Mouse (Mus musculus) midbrain, embryonic 11.5 days (tissue): ENCODE measurements around the gene Sh3bgrl2. TPM values are rescaled to one million over a fixed set of nuclear protein-coding genes. Genes with fewer than 3 reads are reported as not detected.

Source experiments
- ATAC-seq: fragments of 200-750 bp; cut with Nextera tagmentation; 2 replicates; pipeline ENCODE4 v1.8.0; 2017; ENCODE audit warnings: moderate TSS enrichment, moderate library complexity; ENCODE audit not compliant: low FRiP score
- DNase-seq: peaks from one replicate; pipeline ENCODE4 v3.0.0; 2015; ENCODE audit warnings: low spot score; ENCODE audit errors: missing footprints
- H3K27ac ChIP-seq: fragments of 300-500 bp; sonication (generic); 2 replicates; pipeline ENCODE4 v1.5.1; 2014; ENCODE audit warnings: low read depth, low read length
- H3K27me3 ChIP-seq: fragments of 300-500 bp; sonication (generic); 2 replicates; pipeline ENCODE4 v1.6.1; 2014; ENCODE audit warnings: mild to moderate bottlenecking, low read length, moderate library complexity, mixed read lengths; ENCODE audit not compliant: control insufficient read depth, insufficient read depth
- H3K36me3 ChIP-seq: fragments of 300-500 bp; sonication (generic); 2 replicates; pipeline ENCODE4 v1.6.1; 2014; ENCODE audit warnings: mild to moderate bottlenecking, low read length, moderate library complexity, mixed read lengths; ENCODE audit not compliant: control insufficient read depth, insufficient read depth
- H3K4me1 ChIP-seq: fragments of 300-500 bp; sonication (generic); 2 replicates; pipeline ENCODE4 v1.6.1; 2014; ENCODE audit warnings: low read length; ENCODE audit not compliant: control insufficient read depth, insufficient read depth
- H3K4me2 ChIP-seq: fragments of 300-500 bp; sonication (generic); 2 replicates; pipeline ENCODE4 v1.6.1; 2014; ENCODE audit warnings: mild to moderate bottlenecking, moderate library complexity
- H3K4me3 ChIP-seq: fragments of 300-500 bp; sonication (generic); 2 replicates; pipeline ENCODE4 v1.5.1; 2014; ENCODE audit warnings: low read depth, low read length
- H3K9ac ChIP-seq: fragments of 300-500 bp; sonication (generic); 2 replicates; pipeline ENCODE4 v1.6.1; 2014; ENCODE audit warnings: low read length
- H3K9me3 ChIP-seq: fragments of 300-500 bp; sonication (generic); 2 replicates; pipeline ENCODE4 v1.6.1; 2016; ENCODE audit warnings: low read length; ENCODE audit not compliant: control insufficient read depth
- WGBS: fragments of 180-500 bp; shearing (Covaris S2); extraction: QIAGEN DNeasy Blood & Tissue Kit; methylation state at CpG from one replicate; pipeline ENCODE4 v1.1.7; 2014; 5-methylcytosine and 5-hydroxymethylcytosine counted together
- polyA plus RNA-seq: library from polyadenylated mRNA; unstranded; fragments of >200 nt; fragmentation: Nextera tagmentation; extraction: Ambion mirVana; gene quantifications from 2 replicates; pipeline ENCODE4 v1.2.1, GENCODE M21; 2014

Gene Sh3bgrl2
- polyA plus RNA-seq, 1 experiment from 2014 or later: 12.2 TPM

DNA sequence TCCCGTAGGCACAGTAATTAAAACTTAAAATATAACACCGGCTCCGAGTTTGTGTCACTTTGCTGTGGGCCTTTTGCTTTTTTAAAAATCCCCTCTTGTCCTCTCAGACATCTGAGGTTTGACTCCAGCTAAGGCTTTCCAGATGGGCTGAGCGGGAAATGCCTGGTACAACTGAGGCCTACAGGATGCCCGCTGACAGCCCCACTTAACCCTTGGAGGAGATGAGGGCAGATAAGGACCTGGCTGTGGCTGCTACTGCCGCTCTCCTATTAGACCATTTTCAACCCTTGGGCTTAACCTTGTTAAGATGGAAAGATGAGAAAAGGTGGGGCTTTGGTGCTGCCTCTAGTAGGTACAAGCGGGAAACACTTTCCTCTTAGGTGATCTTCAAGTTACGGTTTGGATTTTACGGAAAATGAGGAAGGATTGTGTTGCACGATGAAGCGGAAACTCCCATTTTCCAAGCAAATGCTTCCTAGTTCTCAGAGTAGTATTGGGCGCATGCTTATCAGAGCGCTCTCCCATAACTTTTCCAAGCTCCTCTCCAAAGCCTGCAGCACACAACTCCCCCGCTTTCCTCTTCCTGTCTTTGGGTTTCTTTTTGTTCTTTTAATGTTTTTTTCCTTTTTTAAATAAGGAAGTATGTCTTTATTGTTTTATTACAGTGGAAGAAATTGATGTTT, 8.2 kb upstream of the Sh3bgrl2 start:
- Histone ChIP-seq H3K4me2 (no peak overlapping the region), H3K27ac (no peak overlapping the region), H3K4me1 (no peaks in the 10 kb centered on the region), H3K9me3 (no peaks in the 10 kb centered on the region), H3K36me3 (no peaks in the 10 kb centered on the region), H3K27me3 (no peaks in the 10 kb centered on the region), H3K9ac (no peak overlapping the region), H3K4me3 (no peak overlapping the region)
- ATAC-seq: no peak
- no peak for DNase-seq
- 92% methylated on average over 14 of the region's 14 CpGs for WGBS

DNA sequence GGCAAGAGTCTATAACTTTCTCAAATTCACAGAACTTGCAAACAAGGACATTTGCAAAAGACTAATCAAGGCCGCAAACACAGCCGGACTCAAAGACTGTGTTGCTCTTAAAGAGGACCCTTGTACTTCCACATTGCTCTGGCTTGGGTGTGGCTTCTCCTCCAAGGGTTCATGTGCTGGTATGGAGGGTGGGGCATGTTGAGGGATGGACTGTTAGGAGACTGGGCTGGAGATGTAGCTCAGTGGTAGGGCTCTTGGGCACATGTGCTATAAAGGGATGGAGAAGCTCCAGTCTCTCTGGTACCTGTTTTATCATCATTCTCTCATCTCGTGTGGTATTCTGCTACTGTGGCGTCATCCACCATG, 7.7 kb upstream of the Sh3bgrl2 start:
- DNase-seq (peak; percentile 31), ATAC-seq (no peak)
- Histone ChIP-seq H3K27me3 (no peaks in the 10 kb centered on the region), H3K9ac (no peak overlapping the region), H3K4me3 (no peak overlapping the region), H3K4me2 (no peak overlapping the region), H3K36me3 (no peaks in the 10 kb centered on the region), H3K9me3 (no peaks in the 10 kb centered on the region), H3K4me1 (no peaks in the 10 kb centered on the region), H3K27ac (no peak overlapping the region)
- 90% methylated on average over 4 of the region's 4 CpGs for WGBS

GRCm38 (mm10) chr9:83540975-83541374, 7.2 kb upstream of the Sh3bgrl2 start:
- no peaks in the 10 kb centered on the region for H3K4me1 ChIP-seq
- DNase-seq (no peak), ATAC-seq (no peak)
- H3K4me3 ChIP-seq: no peak overlapping the region
- H3K27ac ChIP-seq: no peak overlapping the region
- 88% methylated on average over 3 of the region's 3 CpGs for WGBS
- H3K27me3 ChIP-seq: no peaks in the 10 kb centered on the region
- no peaks in the 10 kb centered on the region for H3K36me3 ChIP-seq
- no peaks in the 10 kb centered on the region for H3K9me3 ChIP-seq
- no peak overlapping the region for H3K4me2 ChIP-seq
- H3K9ac ChIP-seq: no peak overlapping the region

DNA sequence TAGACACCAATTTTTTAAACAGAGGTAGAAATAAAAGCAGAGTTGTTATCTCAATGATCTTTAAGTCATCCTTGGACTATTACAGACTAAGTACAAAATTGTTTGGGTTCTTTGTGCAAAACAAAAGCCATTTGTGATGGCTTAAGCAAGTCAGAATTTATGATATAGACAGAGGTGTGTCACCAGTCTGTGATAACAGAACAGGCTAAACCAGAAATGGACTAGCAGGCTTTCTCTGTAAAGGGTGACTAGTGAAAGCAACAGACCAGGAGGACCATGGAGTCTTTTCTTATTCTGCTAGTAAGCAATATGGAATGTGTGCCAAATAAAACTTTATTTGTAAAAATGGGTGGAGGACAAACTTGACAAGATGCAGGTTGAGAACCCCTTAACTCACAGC, 2.9 kb upstream of the Sh3bgrl2 start:
- DNase-seq (no peak), ATAC-seq (no peak)
- no peak overlapping the region for H3K4me3 ChIP-seq
- H3K9me3 ChIP-seq: no peaks in the 10 kb centered on the region
- no peaks in the 10 kb centered on the region for H3K36me3 ChIP-seq
- no peak overlapping the region for H3K9ac ChIP-seq
- H3K4me2 ChIP-seq: no peak overlapping the region
- no peaks in the 10 kb centered on the region for H3K4me1 ChIP-seq
- no peak overlapping the region for H3K27ac ChIP-seq
- peaks cover 5% of the 10 kb centered on the region; the same call in 1 of the 2 replicates for H3K27me3 ChIP-seq

DNA sequence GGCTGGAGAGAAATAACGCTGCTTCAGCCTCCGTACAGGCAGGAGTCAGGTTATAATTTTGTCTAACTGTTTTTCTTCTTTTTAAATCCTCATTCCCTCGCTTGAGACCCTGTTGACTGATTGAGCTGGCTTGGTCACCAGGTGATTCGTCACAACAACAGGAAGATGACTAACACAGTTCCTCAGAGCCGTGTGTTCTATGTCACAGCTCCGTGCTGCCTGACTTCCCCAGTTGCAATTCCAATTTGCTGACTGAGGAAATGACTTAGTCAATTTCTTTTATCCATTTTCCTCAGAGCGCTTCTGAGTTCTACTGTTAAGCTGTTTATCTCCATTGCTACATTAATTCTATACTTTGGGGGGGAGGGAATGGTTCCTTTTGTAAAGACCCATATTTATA, 1.8 kb upstream of the Sh3bgrl2 start:
- no peaks in the 10 kb centered on the region for H3K4me1 ChIP-seq
- 88% methylated on average over 7 of the region's 7 CpGs for WGBS
- no peak overlapping the region for H3K4me2 ChIP-seq
- ATAC-seq (no peak), DNase-seq (peak; percentile 73)
- H3K27me3 ChIP-seq: peaks cover 5% of the 10 kb centered on the region; the same call in 1 of the 2 replicates
- no peaks in the 10 kb centered on the region for H3K36me3 ChIP-seq
- no peaks in the 10 kb centered on the region for H3K9me3 ChIP-seq
- no peak overlapping the region for H3K4me3 ChIP-seq
- H3K27ac ChIP-seq: no peak overlapping the region
- H3K9ac ChIP-seq: no peak overlapping the region

DNA sequence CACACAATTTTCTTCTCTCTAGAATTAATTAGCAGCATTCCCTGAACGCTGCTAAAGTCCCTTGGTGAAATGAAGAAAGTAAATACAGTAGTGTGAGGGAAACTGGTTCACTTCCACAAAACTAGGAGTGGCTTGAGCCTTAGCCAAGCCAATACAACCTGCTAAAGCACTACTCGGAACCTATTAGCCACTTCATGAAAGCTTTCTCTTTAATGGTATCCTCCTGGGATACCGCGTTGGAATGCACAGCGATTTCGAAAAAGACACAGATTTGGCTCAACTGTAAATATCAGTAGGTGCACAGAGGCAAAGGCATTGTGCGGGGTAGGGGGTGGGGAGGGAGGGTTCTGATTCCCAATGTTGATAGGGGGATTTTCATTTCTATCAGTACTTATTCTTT, 898 bp upstream of the Sh3bgrl2 start:
- peak; percentile 56 for DNase-seq
- no peaks in the 10 kb centered on the region for H3K36me3 ChIP-seq
- H3K27me3 ChIP-seq: peaks cover 5% of the 10 kb centered on the region; the same call in 1 of the 2 replicates
- no peaks in the 10 kb centered on the region for H3K4me1 ChIP-seq
- no peak overlapping the region for H3K4me2 ChIP-seq
- no peaks in the 10 kb centered on the region for H3K9me3 ChIP-seq
- H3K27ac ChIP-seq: no peak overlapping the region
- no peak overlapping the region for H3K9ac ChIP-seq
- 72% methylated on average over 7 of the region's 7 CpGs for WGBS
- H3K4me3 ChIP-seq: no peak overlapping the region
- no peak for ATAC-seq

- no peaks in the 10 kb centered on the region for H3K4me1 ChIP-seq
- no peak overlapping the region for H3K4me2 ChIP-seq
- no peak overlapping the region for H3K9ac ChIP-seq
- no peak overlapping the region for H3K27ac ChIP-seq
- ATAC-seq (no peak), DNase-seq (peak; percentile 73)
- no peaks in the 10 kb centered on the region for H3K9me3 ChIP-seq
- 86% methylated on average over 6 of the region's 6 CpGs for WGBS
- H3K4me3 ChIP-seq: no peak overlapping the region
- H3K27me3 ChIP-seq: peaks cover 5% of the 10 kb centered on the region; the same call in 1 of the 2 replicates
- no peaks in the 10 kb centered on the region for H3K36me3 ChIP-seq
These were observed 1.7 kb downstream of the Sh3bgrl2 start for GRCm38 (mm10) chr9:83549866-83550265.

DNA sequence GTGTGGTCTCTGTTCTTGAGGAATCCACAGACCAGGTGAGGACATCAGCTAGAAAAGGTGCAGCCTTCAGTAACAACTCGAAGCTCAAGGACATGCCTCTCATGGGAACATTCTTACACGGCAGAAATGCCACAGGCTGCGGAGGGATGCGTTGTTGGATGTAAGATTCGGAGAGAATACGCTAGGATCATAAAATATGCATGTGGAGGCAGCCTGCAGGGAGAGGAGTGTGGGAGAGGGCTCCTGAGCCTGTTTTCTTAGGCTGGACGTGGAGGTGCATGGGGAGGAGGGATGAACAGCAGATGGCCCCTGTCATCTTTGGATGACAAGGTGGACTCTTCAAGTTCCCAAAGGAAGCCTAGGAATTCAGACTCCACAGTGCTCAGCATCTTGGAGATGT, 3.0 kb downstream of the Sh3bgrl2 start:
- Histone ChIP-seq H3K4me1 (no peaks in the 10 kb centered on the region), H3K27ac (no peak overlapping the region), H3K4me3 (no peak overlapping the region), H3K4me2 (no peak overlapping the region), H3K9me3 (no peaks in the 10 kb centered on the region), H3K9ac (no peak overlapping the region), H3K36me3 (no peaks in the 10 kb centered on the region), H3K27me3 (peaks cover 5% of the 10 kb centered on the region; the same call in 1 of the 2 replicates)
- ATAC-seq (no peak), DNase-seq (peak; percentile 80)
- 85% methylated on average over 7 of the region's 7 CpGs for WGBS

GRCm38 (mm10) chr9:83551632-83552031, 3.5 kb downstream of the Sh3bgrl2 start:
- DNase-seq (peak; percentile 72), ATAC-seq (no peak)
- Histone ChIP-seq H3K4me2 (no peak overlapping the region), H3K4me1 (peaks cover under 1% of the 10 kb centered on the region), H3K4me3 (no peak overlapping the region), H3K9me3 (no peaks in the 10 kb centered on the region), H3K9ac (no peak overlapping the region), H3K36me3 (no peaks in the 10 kb centered on the region), H3K27me3 (peaks cover 5% of the 10 kb centered on the region; the same call in 1 of the 2 replicates), H3K27ac (no peak overlapping the region)
- WGBS: 87% methylated on average over 6 of the region's 6 CpGs
